Mouse (Mus musculus): ENCODE measurements around the gene Srpx2. TPM values are rescaled to one million over a fixed set of nuclear protein-coding genes. Genes with fewer than 3 reads are reported as not detected.

The Srpx2 gene
- polyA plus RNA-seq (2021): 4.9 TPM

- CTCF ChIA-PET: interaction anchor here (0.8 to 2.9 kb wide), 3 partner anchors 8 to 23 kb away, joined by 3 to 11 read pairs (median 5); no protein-coding TSS in a partner anchor
- POLR2A ChIA-PET: interaction anchor here (1.0 kb wide), 1 partner anchor 8 kb away, joined by 4 read pairs; no protein-coding TSS in a partner anchor
- no peak for TF ChIP-seq CTCF (IDR thresholded peaks at IDR 0.05)
- DNase-seq (ENCODE audit: low read depth, low spot score) (no peak), ATAC-seq (no peak)
- in situ Hi-C loops (cut with MboI; ENCODE audit: low pct_unique_long_range_greater_than_20kb): no loop called here
- peaks cover 11% of the 10 kb centered on the region for H3K27me3 ChIP-seq
These were observed at the start of gene Srpx2 for GRCm38 (mm10) chrX:133908261-133908660. Gene Srpx2 (plus strand): TSS chrX:133908426.

- peaks cover 51% of the 10 kb centered on the region for H3K27me3 ChIP-seq
- in situ Hi-C loops (cut with MboI; ENCODE audit: low pct_unique_long_range_greater_than_20kb): no loop called here
- DNase-seq (ENCODE audit: low read depth, low spot score) (no peak), ATAC-seq (no peak)
- POLR2A ChIA-PET: no interaction called here
- no peak for TF ChIP-seq CTCF (IDR thresholded peaks at IDR 0.05)
- CTCF ChIA-PET: interaction anchor here (1.4 kb wide), 1 partner anchor 16 kb away, joined by 3 read pairs; no protein-coding TSS in a partner anchor
These were observed 38.5 kb upstream of the Srpx2 start for GRCm38 (mm10) chrX:133869743-133870142.

DNA sequence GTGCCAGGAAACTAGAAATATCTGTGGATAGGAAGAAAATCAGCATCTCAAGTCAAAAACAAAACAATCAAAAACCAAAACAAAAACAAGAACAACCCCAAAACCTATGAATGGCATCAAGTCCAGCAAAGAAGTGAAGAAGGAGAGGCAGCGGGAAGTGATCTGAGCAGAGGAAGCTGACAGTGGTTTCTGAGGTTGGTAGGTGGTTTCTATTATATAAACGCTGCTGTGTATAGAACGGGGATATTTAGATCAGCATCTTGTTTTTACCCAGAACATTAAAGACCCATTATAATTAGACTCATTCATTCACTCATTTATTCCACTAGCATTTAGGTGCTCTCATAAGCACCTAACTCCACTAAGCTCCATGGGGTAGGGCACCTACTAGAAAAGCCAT, 20.9 kb upstream of the Srpx2 start:
- ChIA-PET POLR2A (no interaction called here), CTCF (no interaction called here)
- DNase-seq (ENCODE audit: low read depth, low spot score) (no peak), ATAC-seq (no peak)
- in situ Hi-C loops (cut with MboI; ENCODE audit: low pct_unique_long_range_greater_than_20kb): no loop called here
- H3K27me3 ChIP-seq: peaks cover 6% of the 10 kb centered on the region
- no peak for TF ChIP-seq CTCF (IDR thresholded peaks at IDR 0.05)

DNA sequence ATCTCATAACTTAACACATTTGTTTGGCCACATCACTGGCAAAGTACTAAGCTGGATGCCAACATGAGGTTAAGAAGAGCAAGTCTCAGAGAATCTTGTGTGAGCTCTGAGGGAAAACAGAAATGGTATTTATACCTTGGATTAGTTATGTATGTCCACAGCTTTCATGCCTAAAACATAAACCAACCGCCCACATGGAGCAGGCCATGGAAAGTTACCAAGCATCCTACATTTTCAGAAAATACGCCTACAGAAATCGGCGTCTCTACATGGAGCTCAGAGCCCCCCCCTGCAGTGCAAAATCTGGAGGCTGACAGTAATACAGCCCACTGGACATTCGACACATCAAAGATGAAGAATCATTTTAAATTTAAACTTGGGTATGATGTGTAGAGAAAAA, 20.1 kb upstream of the Srpx2 start:
- H3K27me3 ChIP-seq: peaks cover 6% of the 10 kb centered on the region
- DNase-seq (ENCODE audit: low read depth, low spot score) (no peak), ATAC-seq (no peak)
- POLR2A ChIA-PET: no interaction called here
- TF ChIP-seq CTCF (IDR thresholded peaks at IDR 0.05): no peak
- CTCF ChIA-PET: no interaction called here
- in situ Hi-C loops (cut with MboI; ENCODE audit: low pct_unique_long_range_greater_than_20kb): no loop called here

DNA sequence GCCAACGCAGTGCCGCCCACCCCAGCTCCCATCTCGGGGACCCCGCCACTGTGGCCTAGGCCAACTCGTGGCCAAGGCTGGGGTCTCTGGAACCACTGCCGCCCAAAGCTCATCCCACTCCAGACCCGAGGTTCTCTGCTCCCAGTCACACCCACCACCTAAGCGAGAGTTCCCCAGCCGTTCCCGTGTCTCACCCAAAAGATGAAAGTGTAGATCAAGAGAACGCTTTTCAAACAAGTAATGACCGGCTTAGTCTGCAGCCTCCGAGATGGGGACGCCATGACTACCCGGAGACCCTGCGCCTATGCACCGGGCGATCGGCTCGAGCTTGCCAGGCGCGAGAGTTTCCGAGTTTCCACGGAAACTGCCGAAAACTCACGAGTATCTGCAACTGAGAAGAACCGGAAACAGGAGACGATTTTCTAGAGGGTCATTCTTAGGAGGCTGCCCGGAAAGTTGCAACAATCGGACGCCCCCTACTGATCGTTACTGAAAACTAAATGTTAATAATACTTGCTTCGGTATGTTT, 10.1 kb upstream of the Srpx2 start, which contains the start of gene Tspan6:
Gene Tspan6 (minus strand): TSS at position 416 of the 529 bp plus-strand sequence.
- DNase-seq (ENCODE audit: low read depth, low spot score) (no peak), ATAC-seq (peak; percentile 95)
- CTCF ChIA-PET: no interaction called here
- in situ Hi-C loops (cut with MboI; ENCODE audit: low pct_unique_long_range_greater_than_20kb): no loop called here
- TF ChIP-seq CTCF (IDR thresholded peaks at IDR 0.05): peak; percentile 46
- H3K27me3 ChIP-seq: peaks cover 8% of the 10 kb centered on the region
- POLR2A ChIA-PET: no interaction called here

- POLR2A ChIA-PET: no interaction called here
These were observed 3.3 kb downstream of the Srpx2 start for GRCm38 (mm10) chrX:133911397-133912103.

GRCm38 (mm10) chrX:133913006-133913405, 4.8 kb downstream of the Srpx2 start:
- no peak for TF ChIP-seq CTCF (IDR thresholded peaks at IDR 0.05)
- DNase-seq (ENCODE audit: low read depth, low spot score) (no peak), ATAC-seq (no peak)
- ChIA-PET CTCF (interaction anchor here (1.4 kb wide), 1 partner anchor 12 kb away, joined by 5 read pairs; no protein-coding TSS in a partner anchor), POLR2A (no interaction called here)
- peaks cover 18% of the 10 kb centered on the region for H3K27me3 ChIP-seq
- in situ Hi-C loops (cut with MboI; ENCODE audit: low pct_unique_long_range_greater_than_20kb): no loop called here

More at GRCm38 (mm10) chrX:133911397-133912103, 3.3 kb downstream of the Srpx2 start:
- H3K27me3 ChIP-seq: peaks cover 11% of the 10 kb centered on the region
- in situ Hi-C loops (cut with MboI; ENCODE audit: low pct_unique_long_range_greater_than_20kb): no loop called here
- TF ChIP-seq CTCF (IDR thresholded peaks at IDR 0.05): no peak
- ATAC-seq (peak; percentile 63), DNase-seq (ENCODE audit: low read depth, low spot score) (no peak)
- CTCF ChIA-PET: no interaction called here

- ATAC-seq: peak; percentile 49
These were observed 6.0 kb downstream of the Srpx2 start for GRCm38 (mm10) chrX:133914219-133914618.

GRCm38 (mm10) chrX:133921187-133921586, 13.0 kb downstream of the Srpx2 start:
- TF ChIP-seq CTCF (IDR thresholded peaks at IDR 0.05): no peak
- ATAC-seq (no peak), DNase-seq (ENCODE audit: low read depth, low spot score) (no peak)
- CTCF ChIA-PET: no interaction called here
- in situ Hi-C loops (cut with MboI; ENCODE audit: low pct_unique_long_range_greater_than_20kb): no loop called here
- H3K27me3 ChIP-seq: peaks cover 34% of the 10 kb centered on the region
- POLR2A ChIA-PET: no interaction called here

More at GRCm38 (mm10) chrX:133914219-133914618, 6.0 kb downstream of the Srpx2 start:
- in situ Hi-C loops (cut with MboI; ENCODE audit: low pct_unique_long_range_greater_than_20kb): no loop called here
- DNase-seq (ENCODE audit: low read depth, low spot score): no peak
- TF ChIP-seq CTCF (IDR thresholded peaks at IDR 0.05): no peak
- peaks cover 13% of the 10 kb centered on the region for H3K27me3 ChIP-seq
- CTCF ChIA-PET: interaction anchor here (1.4 kb wide), 1 partner anchor 10 kb away, joined by 5 read pairs; no protein-coding TSS in a partner anchor
- POLR2A ChIA-PET: no interaction called here

DNA sequence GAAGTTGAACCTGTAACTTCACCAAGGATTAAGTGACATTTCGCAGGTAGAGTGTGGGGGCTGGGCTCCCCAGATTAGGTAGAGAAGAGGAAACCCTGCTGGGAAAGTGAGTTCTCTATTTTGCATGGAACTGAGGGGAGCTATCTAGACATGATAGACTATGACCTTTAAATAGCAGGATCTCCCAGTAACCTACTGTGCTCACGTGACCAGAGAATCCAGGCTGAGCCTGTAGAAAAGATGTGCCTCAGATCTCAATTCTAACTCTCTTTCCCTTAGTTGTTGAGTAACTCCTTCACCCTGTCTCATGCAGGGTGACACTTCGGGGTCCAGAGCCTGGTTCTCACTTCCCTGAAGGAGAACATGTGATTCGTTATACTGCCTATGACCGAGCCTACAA, 18.5 kb downstream of the Srpx2 start:
- DNase-seq (ENCODE audit: low read depth, low spot score): no peak
- in situ Hi-C loops (cut with MboI; ENCODE audit: low pct_unique_long_range_greater_than_20kb): no loop called here
- POLR2A ChIA-PET: no interaction called here
- CTCF ChIA-PET: interaction anchor here (1.2 kb wide), 1 partner anchor 10 kb away, joined by 3 read pairs; no protein-coding TSS in a partner anchor
- no peak for TF ChIP-seq CTCF (IDR thresholded peaks at IDR 0.05)
- H3K27me3 ChIP-seq: peaks cover 42% of the 10 kb centered on the region
- ATAC-seq: no peak
